Mouse (Mus musculus): ENCODE measurements around the gene Gm28374. TPM values are rescaled to one million over a fixed set of nuclear protein-coding genes. Genes with fewer than 3 reads are reported as not detected.
"Not testable (repeated sequence)": the region's sequence is repeated elsewhere in the genome, so short reads cannot be mapped to it uniquely, and the experiment has no call there.

Gm28374 gene
- polyA plus RNA-seq, 2 experiments = 0.16 to 0.38 TPM

- not testable (repeated sequence) for H3K27ac ChIP-seq; H3K9ac ChIP-seq (replicated peaks); ATAC-seq (ENCODE audit: insufficient read depth); H3K4me3 ChIP-seq (ENCODE audit: insufficient read depth in 1 of 2, low read depth in 2 of 2, low read length in 2 of 2); H3K36me3 ChIP-seq (replicated peaks; ENCODE audit: control insufficient read depth, insufficient read depth, low read depth); H3K4me2 ChIP-seq (ENCODE audit: low read depth); H3K9me3 ChIP-seq (ENCODE audit: control insufficient read depth, low read length); H3K27me3 ChIP-seq (ENCODE audit: control insufficient read depth, insufficient read depth, low read length)
- TF ChIP-seq CTCF (IDR thresholded peaks at IDR 0.05; ENCODE audit: low read depth) = peak; percentile 44
- WGBS (ENCODE audit: insufficient replicate concordance) = 33% methylated on average over 4 of the region's 4 CpGs
- H3K4me1 ChIP-seq (replicated peaks; ENCODE audit: control insufficient read depth in 2 of 2, insufficient read depth in 2 of 2, low read length in 1 of 2) = peaks cover 15 to 21% of the 10 kb centered on the region in 2 experiments
- peak in 1 of 3 experiments; percentile 37 for DNase-seq (ENCODE audit: low read depth in 3 of 3, low spot score in 3 of 3)
These were observed 38.0 kb downstream of the Gm28374 start for GRCm38 (mm10) chr19:6044102-6044501.

- H3K27ac ChIP-seq = no peak overlapping the region
- no peaks in the 10 kb centered on the region for H3K36me3 ChIP-seq (replicated peaks; ENCODE audit: control insufficient read depth, insufficient read depth, low read depth)
- WGBS (ENCODE audit: insufficient replicate concordance) = 77% methylated on average over 9 of the region's 9 CpGs
- H3K9me3 ChIP-seq (ENCODE audit: control insufficient read depth, low read length) = no peaks in the 10 kb centered on the region
- H3K4me1 ChIP-seq (replicated peaks; ENCODE audit: control insufficient read depth in 2 of 2, insufficient read depth in 2 of 2, low read length in 1 of 2) = peaks cover 3 to 7% of the 10 kb centered on the region in 2 experiments; a peak in 3 of 4 replicates
- no peak for DNase-seq (ENCODE audit: low read depth in 3 of 3, low spot score in 3 of 3)
- H3K27me3 ChIP-seq (ENCODE audit: control insufficient read depth, insufficient read depth, low read length) = no peaks in the 10 kb centered on the region
- TF ChIP-seq CTCF (IDR thresholded peaks at IDR 0.05; ENCODE audit: low read depth) (no peak), EP300 (IDR thresholded peaks at IDR 0.05; ENCODE audit: low read depth) (no peak)
- no peak overlapping the region for H3K4me3 ChIP-seq (ENCODE audit: insufficient read depth in 1 of 2, low read depth in 2 of 2, low read length in 2 of 2)
- no peak for ATAC-seq (ENCODE audit: insufficient read depth)
- no peak overlapping the region for H3K9ac ChIP-seq (replicated peaks)
- no peak overlapping the region for H3K4me2 ChIP-seq (ENCODE audit: low read depth)
These were observed 39.8 kb downstream of the Gm28374 start for GRCm38 (mm10) chr19:6042293-6042692.

- Histone ChIP-seq H3K9ac (replicated peaks) (no peak overlapping the region), H3K27me3 (ENCODE audit: control insufficient read depth, insufficient read depth, low read length) (no peaks in the 10 kb centered on the region), H3K4me2 (ENCODE audit: low read depth) (no peak overlapping the region), H3K4me1 (replicated peaks; ENCODE audit: control insufficient read depth in 2 of 2, insufficient read depth in 2 of 2, low read length in 1 of 2) (peaks cover 0 to 8% of the 10 kb centered on the region in 2 experiments; a peak in 2 of 4 replicates), H3K9me3 (ENCODE audit: control insufficient read depth, low read length) (no peaks in the 10 kb centered on the region), H3K27ac (no peak overlapping the region), H3K4me3 (ENCODE audit: insufficient read depth in 1 of 2, low read depth in 2 of 2, low read length in 2 of 2) (no peak overlapping the region), H3K36me3 (replicated peaks; ENCODE audit: control insufficient read depth, insufficient read depth, low read depth) (no peaks in the 10 kb centered on the region)
- DNase-seq (ENCODE audit: low read depth in 3 of 3, low spot score in 3 of 3) = no peak
- TF ChIP-seq CTCF (IDR thresholded peaks at IDR 0.05; ENCODE audit: low read depth) (peak; percentile 24; the same call in 1 of the 2 replicates), EP300 (IDR thresholded peaks at IDR 0.05; ENCODE audit: low read depth) (no peak)
- ATAC-seq (ENCODE audit: insufficient read depth) = no peak
These were observed 42.1 kb downstream of the Gm28374 start for GRCm38 (mm10) chr19:6040002-6040401.

GRCm38 (mm10) chr19:6038326-6038725 is 43.7 kb downstream of the Gm28374 start:
- Histone ChIP-seq H3K27ac (no peak overlapping the region), H3K36me3 (replicated peaks; ENCODE audit: control insufficient read depth, insufficient read depth, low read depth) (no peaks in the 10 kb centered on the region), H3K4me2 (ENCODE audit: low read depth) (no peak overlapping the region), H3K27me3 (ENCODE audit: control insufficient read depth, insufficient read depth, low read length) (no peaks in the 10 kb centered on the region), H3K4me1 (replicated peaks; ENCODE audit: control insufficient read depth in 2 of 2, insufficient read depth in 2 of 2, low read length in 1 of 2) (peaks cover 0 to 7% of the 10 kb centered on the region in 2 experiments; a peak in 2 of 4 replicates), H3K4me3 (ENCODE audit: insufficient read depth in 1 of 2, low read depth in 2 of 2, low read length in 2 of 2) (no peak overlapping the region), H3K9ac (replicated peaks) (no peak overlapping the region), H3K9me3 (ENCODE audit: control insufficient read depth, low read length) (no peaks in the 10 kb centered on the region)
- 55% methylated on average over 7 of the region's 7 CpGs for WGBS (ENCODE audit: insufficient replicate concordance)
- TF ChIP-seq EP300 (IDR thresholded peaks at IDR 0.05; ENCODE audit: low read depth) (no peak), CTCF (IDR thresholded peaks at IDR 0.05; ENCODE audit: low read depth) (no peak)
- ATAC-seq (ENCODE audit: insufficient read depth) = no peak
- no peak for DNase-seq (ENCODE audit: low read depth in 3 of 3, low spot score in 3 of 3)

GRCm38 (mm10) chr19:6037695-6038094 is 44.4 kb downstream of the Gm28374 start:
- DNase-seq (ENCODE audit: low read depth in 3 of 3, low spot score in 3 of 3) (no peak), ATAC-seq (ENCODE audit: insufficient read depth) (no peak)
- H3K36me3 ChIP-seq (replicated peaks; ENCODE audit: control insufficient read depth, insufficient read depth, low read depth) = no peaks in the 10 kb centered on the region
- H3K27me3 ChIP-seq (ENCODE audit: control insufficient read depth, insufficient read depth, low read length) = no peaks in the 10 kb centered on the region
- no peak overlapping the region for H3K4me2 ChIP-seq (ENCODE audit: low read depth)
- H3K9me3 ChIP-seq (ENCODE audit: control insufficient read depth, low read length) = no peaks in the 10 kb centered on the region
- no peak overlapping the region for H3K9ac ChIP-seq (replicated peaks)
- H3K4me3 ChIP-seq (ENCODE audit: insufficient read depth in 1 of 2, low read depth in 2 of 2, low read length in 2 of 2) = no peak overlapping the region
- no peak for TF ChIP-seq CTCF (IDR thresholded peaks at IDR 0.05; ENCODE audit: low read depth)
- TF ChIP-seq EP300 (IDR thresholded peaks at IDR 0.05; ENCODE audit: low read depth) = no peak
- peaks cover 0 to 7% of the 10 kb centered on the region in 2 experiments; a peak in 2 of 4 replicates for H3K4me1 ChIP-seq (replicated peaks; ENCODE audit: control insufficient read depth in 2 of 2, insufficient read depth in 2 of 2, low read length in 1 of 2)
- H3K27ac ChIP-seq = no peak overlapping the region

Measured in liver, embryonic 14.5 days (tissue).